Mouse (Mus musculus) liver, adult 2 months (tissue): Measurements from ENCODE around the gene Ehmt2. TPM values are rescaled to one million over a fixed set of nuclear protein-coding genes. Genes with fewer than 3 reads are reported as not detected.

ENCODE experiments used
- DNase-seq: peaks from one replicate; pipeline ENCODE4 v3.0.0-alpha.2; 2011; ENCODE audit warnings: low read depth, low spot score; ENCODE audit errors: extremely low read depth
- H3K27ac ChIP-seq: fragments of 200-500 bp; replicated peaks from 2 replicates; pipeline ENCODE4 v1.5.1; 2012; ENCODE audit warnings: low read depth, mild to moderate bottlenecking, control low read depth, inconsistent platforms, low read length; ENCODE audit not compliant: insufficient read depth
- H3K27me3 ChIP-seq: fragments of 200-500 bp; 2 replicates; pipeline ENCODE4 v1.6.1; 2012; ENCODE audit warnings: mild to moderate bottlenecking, moderate library complexity, low read length, inconsistent platforms; ENCODE audit not compliant: control insufficient read depth, insufficient read depth
- H3K36me3 ChIP-seq: fragments of 200-500 bp; 2 replicates; pipeline ENCODE4 v1.6.1; 2012; ENCODE audit warnings: low read length, inconsistent platforms; ENCODE audit not compliant: control insufficient read depth, insufficient read depth
- H3K4me1 ChIP-seq: fragments of 200-500 bp; 2 replicates; pipeline ENCODE4 v1.6.1; 2011; ENCODE audit warnings: low read length; ENCODE audit not compliant: control insufficient read depth, insufficient read depth
- H3K4me3 ChIP-seq: fragments of 200-500 bp; 2 replicates; pipeline ENCODE4 v1.5.1; 2011; ENCODE audit warnings: low read depth, mild to moderate bottlenecking, control low read depth, low read length, moderate library complexity; ENCODE audit not compliant: insufficient read depth
- H3K79me2 ChIP-seq: fragments of 200-500 bp; 2 replicates; pipeline ENCODE4 v1.6.1; 2012; ENCODE audit warnings: inconsistent platforms, mild to moderate bottlenecking, low read length, moderate library complexity; ENCODE audit not compliant: control insufficient read depth, insufficient read depth
- H3K9ac ChIP-seq: fragments of 200-500 bp; 2 replicates; pipeline ENCODE4 v1.6.1; 2012; ENCODE audit warnings: low read depth, mild to moderate bottlenecking, control low read depth, inconsistent platforms, low read length
- CTCF ChIP-seq: fragments of 200-500 bp; IDR thresholded peaks from 2 replicates; pipeline ENCODE4 v1.5.1; 2011; ENCODE audit warnings: low read depth, low read length, control low read depth
- POLR2A ChIP-seq: fragments of 200-500 bp; IDR thresholded peaks from 2 replicates; pipeline ENCODE4 v1.6.1; 2011; ENCODE audit warnings: low read length, control low read depth; ENCODE audit not compliant: insufficient read depth; ENCODE audit errors: extremely low read depth
- WGBS: fragments of 180-500 bp; shearing (Covaris S2); methylation state at CpG from one replicate; pipeline ENCODE4 v1.1.7; 2018; 5-methylcytosine and 5-hydroxymethylcytosine counted together
- polyA plus RNA-seq: library from polyadenylated mRNA; depleted of rRNA; stranded (reverse); fragments of >200 nt; gene quantifications from 2 replicates; pipeline ENCODE4 v1.2.3, GENCODE M21; 2012
- total RNA-seq: library from RNA; depleted of rRNA; stranded (reverse); fragments of >200 nt; gene quantifications from 2 replicates; pipeline ENCODE4 v1.2.3, GENCODE M21; 2014

The Ehmt2 gene
- total and polyA plus RNA-seq, 2 experiments: 45.2 to 103 TPM

DNA sequence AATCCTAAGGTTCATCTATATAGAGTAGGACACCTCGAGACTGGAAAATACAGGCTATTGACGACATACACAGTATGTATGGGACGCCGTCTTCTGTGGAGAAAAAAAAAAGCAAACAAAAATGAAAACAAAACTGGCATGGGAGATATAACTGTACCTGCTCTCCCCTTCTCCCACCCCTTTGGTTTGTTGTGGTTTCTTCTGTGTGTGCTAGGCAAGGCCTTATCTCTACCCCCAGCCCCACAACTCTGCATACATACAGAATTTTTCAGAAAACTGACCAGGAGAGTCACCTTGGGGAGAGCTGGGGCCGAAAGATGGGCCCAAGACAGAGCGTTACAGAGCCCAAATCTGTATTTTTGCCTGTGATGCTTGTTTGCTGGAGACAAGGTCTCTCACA, 13.6 kb upstream of the Ehmt2 start:
- H3K27me3 ChIP-seq: no peaks in the 10 kb centered on the region
- no peak overlapping the region for H3K4me3 ChIP-seq
- TF ChIP-seq POLR2A (no peak), CTCF (no peak)
- no peaks in the 10 kb centered on the region for H3K36me3 ChIP-seq
- no peak overlapping the region for H3K27ac ChIP-seq
- no peaks in the 10 kb centered on the region; the same call in 1 of the 2 replicates for H3K79me2 ChIP-seq
- no peak overlapping the region for H3K9ac ChIP-seq
- peaks cover 21% of the 10 kb centered on the region for H3K4me1 ChIP-seq
- DNase-seq: no peak
- WGBS: 97% methylated on average over 6 of the region's 6 CpGs

- no peaks in the 10 kb centered on the region for H3K36me3 ChIP-seq
- H3K4me3 ChIP-seq: no peak overlapping the region
- H3K27ac ChIP-seq: no peak overlapping the region
- 84% methylated on average over 3 of the region's 3 CpGs for WGBS
- TF ChIP-seq POLR2A (no peak), CTCF (no peak)
- no peak for DNase-seq
- peaks cover 15% of the 10 kb centered on the region for H3K4me1 ChIP-seq
- H3K79me2 ChIP-seq: no peaks in the 10 kb centered on the region
- no peak overlapping the region for H3K9ac ChIP-seq
- H3K27me3 ChIP-seq: no peaks in the 10 kb centered on the region
Observed at GRCm38 (mm10) chr17:34885615-34886014, 12.7 kb upstream of the Ehmt2 start.

DNA sequence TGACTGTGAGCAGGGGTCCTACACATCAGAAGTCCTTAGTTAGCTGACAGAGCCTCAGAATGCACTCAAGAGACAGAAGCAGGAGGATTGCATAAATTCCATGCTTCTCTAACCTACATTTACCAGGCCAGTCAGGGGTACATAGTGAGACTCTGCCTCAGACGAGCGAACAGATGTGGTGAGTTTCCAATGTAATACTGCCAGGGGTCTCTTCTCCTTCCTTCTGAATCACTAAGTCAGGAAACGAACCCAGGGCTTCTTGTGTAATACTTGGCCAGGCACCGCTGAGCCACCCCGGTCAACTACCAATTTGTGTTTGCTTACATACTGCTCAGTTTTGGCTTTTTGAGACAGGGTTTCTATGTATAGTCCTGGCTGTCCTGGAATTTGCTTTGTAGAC, 10.3 kb upstream of the Ehmt2 start:
- 57% methylated on average over 5 of the region's 5 CpGs for WGBS
- TF ChIP-seq CTCF (no peak), POLR2A (no peak)
- Histone ChIP-seq H3K27me3 (no peaks in the 10 kb centered on the region), H3K4me1 (peaks cover 12% of the 10 kb centered on the region), H3K36me3 (no peaks in the 10 kb centered on the region), H3K27ac (no peak overlapping the region), H3K9ac (no peak overlapping the region), H3K79me2 (no peaks in the 10 kb centered on the region), H3K4me3 (no peak overlapping the region)
- peak; percentile 45 for DNase-seq

- Histone ChIP-seq H3K4me1 (peaks cover 14% of the 10 kb centered on the region), H3K79me2 (no peaks in the 10 kb centered on the region), H3K36me3 (no peaks in the 10 kb centered on the region), H3K9ac (no peak overlapping the region), H3K27ac (no peak overlapping the region), H3K27me3 (no peaks in the 10 kb centered on the region), H3K4me3 (no peak overlapping the region)
- 92% methylated on average over 12 of the region's 12 CpGs for WGBS
- TF ChIP-seq POLR2A (no peak), CTCF (no peak)
- no peak for DNase-seq
Observed at GRCm38 (mm10) chr17:34890074-34890743, 8.1 kb upstream of the Ehmt2 start.

DNA sequence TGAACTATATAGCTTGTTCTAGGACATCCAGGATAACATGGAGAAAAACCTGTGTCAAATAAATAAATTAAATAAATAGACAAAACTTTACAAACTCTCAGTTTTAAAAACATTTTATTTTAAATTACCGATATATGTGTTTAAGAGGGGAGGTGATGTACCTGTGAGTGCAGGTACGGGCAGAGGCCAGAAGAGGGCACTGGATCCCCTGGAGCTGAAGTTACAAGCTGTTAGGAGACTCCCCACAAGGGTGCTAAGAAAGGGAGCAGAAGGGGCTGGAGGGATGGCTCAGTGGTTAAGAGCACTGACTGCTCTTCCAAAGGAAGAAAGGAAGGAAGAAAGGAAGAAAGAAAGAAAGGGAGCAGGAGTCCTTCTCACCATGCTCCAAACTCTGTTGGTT, 6.9 kb upstream of the Ehmt2 start:
- Histone ChIP-seq H3K36me3 (no peaks in the 10 kb centered on the region), H3K79me2 (no peaks in the 10 kb centered on the region), H3K4me1 (peaks cover 12% of the 10 kb centered on the region), H3K4me3 (no peak overlapping the region), H3K27me3 (no peaks in the 10 kb centered on the region), H3K9ac (no peak overlapping the region), H3K27ac (no peak overlapping the region)
- TF ChIP-seq CTCF: peak; percentile 56
- TF ChIP-seq POLR2A: no peak
- 99% methylated on average over 2 of the region's 2 CpGs for WGBS
- DNase-seq: no peak

DNA sequence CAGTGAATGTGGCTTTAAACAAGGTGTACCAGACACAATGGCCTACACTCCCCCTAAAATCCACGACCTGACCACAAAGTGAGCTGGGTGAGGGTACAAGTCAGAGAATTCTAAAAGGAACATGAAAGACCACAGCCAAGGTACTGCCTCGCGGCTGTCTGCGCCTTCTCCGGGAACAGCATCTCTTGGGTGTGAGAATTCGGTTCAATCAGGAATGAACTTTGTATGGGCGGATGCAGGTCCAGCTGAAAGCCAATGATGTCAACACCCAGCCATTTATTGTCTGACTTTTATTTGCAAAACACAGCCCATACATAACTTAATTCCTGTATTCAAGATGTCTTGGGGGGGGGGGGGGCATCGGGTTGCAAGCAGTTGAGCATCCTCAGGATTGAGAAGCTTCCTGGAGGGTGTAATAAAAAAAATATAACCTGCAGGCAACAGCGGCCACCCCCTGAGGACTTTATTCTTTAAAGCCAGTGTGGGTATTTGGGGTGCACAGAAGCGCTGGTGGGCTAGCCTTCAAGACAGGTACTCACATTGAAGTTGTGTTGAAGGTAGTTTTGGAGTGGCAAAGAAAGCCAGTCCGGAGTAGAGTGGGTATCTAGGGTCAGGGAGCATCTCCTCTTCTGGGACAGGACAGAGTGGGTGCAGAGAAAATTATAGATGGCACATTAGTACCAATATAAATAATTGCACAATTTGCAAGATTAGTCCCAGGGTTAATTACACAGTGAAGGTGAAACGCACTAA, 5.0 kb upstream of the Ehmt2 start:
- H3K4me3 ChIP-seq: no peak overlapping the region
- H3K36me3 ChIP-seq: no peaks in the 10 kb centered on the region
- no peaks in the 10 kb centered on the region for H3K79me2 ChIP-seq
- DNase-seq: peak; percentile 36
- H3K4me1 ChIP-seq: peaks cover 8% of the 10 kb centered on the region
- H3K9ac ChIP-seq: no peak overlapping the region
- H3K27ac ChIP-seq: no peak overlapping the region
- TF ChIP-seq POLR2A: no peak
- no peak for TF ChIP-seq CTCF
- no peaks in the 10 kb centered on the region for H3K27me3 ChIP-seq
- WGBS: 47% methylated on average over 12 of the region's 12 CpGs
